Mouse (Mus musculus): ENCODE measurements around the gene Hephl1. TPM values are rescaled to one million over a fixed set of nuclear protein-coding genes. Genes with fewer than 3 reads are reported as not detected.

Gene Hephl1
- polyA plus RNA-seq, 1 experiment from 2014 or later, result not detected

- no peak overlapping the region for H3K27ac ChIP-seq
- H3K4me2 ChIP-seq (ENCODE audit: low read length), result no peak overlapping the region
- H3K9ac ChIP-seq (ENCODE audit: low read depth, low read length), result no peak overlapping the region
- 56% methylated on average over 5 of the region's 5 CpGs for WGBS
- peak; percentile 17; the same call in 1 of the 2 replicates for TF ChIP-seq CTCF (IDR thresholded peaks at IDR 0.05; ENCODE audit: low read depth)
- H3K4me1 ChIP-seq (replicated peaks; ENCODE audit: insufficient read depth, low read length), result no peaks in the 10 kb centered on the region
- DNase-seq (ENCODE audit: low spot score) (no peak), ATAC-seq (replicated peaks; ENCODE audit: low FRiP score, low read depth) (no peak)
- no peaks in the 10 kb centered on the region for H3K27me3 ChIP-seq (ENCODE audit: insufficient read depth, low read length)
- no peak overlapping the region for H3K4me3 ChIP-seq (replicated peaks; ENCODE audit: low read depth, low read length)
- no peaks in the 10 kb centered on the region for H3K9me3 ChIP-seq (replicated peaks; ENCODE audit: low read length)
- no peaks in the 10 kb centered on the region for H3K36me3 ChIP-seq (ENCODE audit: insufficient read depth, low read length)
These were observed 8.3 kb upstream of the Hephl1 start for GRCm38 (mm10) chr9:15120209-15120608.

- WGBS, result 37% methylated on average over 1 of the region's 1 CpGs
- Histone ChIP-seq H3K27ac (no peak overlapping the region), H3K4me2 (ENCODE audit: low read length) (no peak overlapping the region), H3K4me1 (replicated peaks; ENCODE audit: insufficient read depth, low read length) (no peaks in the 10 kb centered on the region), H3K36me3 (ENCODE audit: insufficient read depth, low read length) (no peaks in the 10 kb centered on the region), H3K9me3 (replicated peaks; ENCODE audit: low read length) (no peaks in the 10 kb centered on the region), H3K9ac (ENCODE audit: low read depth, low read length) (no peak overlapping the region), H3K4me3 (replicated peaks; ENCODE audit: low read depth, low read length) (no peak overlapping the region), H3K27me3 (ENCODE audit: insufficient read depth, low read length) (no peaks in the 10 kb centered on the region)
- ATAC-seq (replicated peaks; ENCODE audit: low FRiP score, low read depth) (no peak), DNase-seq (ENCODE audit: low spot score) (no peak)
- no peak for TF ChIP-seq CTCF (IDR thresholded peaks at IDR 0.05; ENCODE audit: low read depth)
These were observed 7.6 kb upstream of the Hephl1 start for GRCm38 (mm10) chr9:15119515-15119914.

- Histone ChIP-seq H3K9ac (ENCODE audit: low read depth, low read length) (no peak overlapping the region), H3K4me3 (replicated peaks; ENCODE audit: low read depth, low read length) (no peak overlapping the region), H3K27ac (no peak overlapping the region)
These were observed 4.3 kb upstream of the Hephl1 start for GRCm38 (mm10) chr9:15116165-15116564.

GRCm38 (mm10) chr9:15114102-15114501 is 2.2 kb upstream of the Hephl1 start:
- no peak for DNase-seq (ENCODE audit: low spot score)
- Histone ChIP-seq H3K4me3 (replicated peaks; ENCODE audit: low read depth, low read length) (no peak overlapping the region), H3K9ac (ENCODE audit: low read depth, low read length) (no peak overlapping the region), H3K27me3 (ENCODE audit: insufficient read depth, low read length) (no peaks in the 10 kb centered on the region), H3K27ac (no peak overlapping the region), H3K4me2 (ENCODE audit: low read length) (no peak overlapping the region), H3K9me3 (replicated peaks; ENCODE audit: low read length) (no peaks in the 10 kb centered on the region), H3K36me3 (ENCODE audit: insufficient read depth, low read length) (no peaks in the 10 kb centered on the region), H3K4me1 (replicated peaks; ENCODE audit: insufficient read depth, low read length) (no peaks in the 10 kb centered on the region)
- ATAC-seq (replicated peaks; ENCODE audit: low FRiP score, low read depth), result no peak
- TF ChIP-seq CTCF (IDR thresholded peaks at IDR 0.05; ENCODE audit: low read depth), result no peak
- WGBS, result 64% methylated on average over 6 of the region's 6 CpGs

More at GRCm38 (mm10) chr9:15116165-15116564, 4.3 kb upstream of the Hephl1 start:
- Histone ChIP-seq H3K27me3 (ENCODE audit: insufficient read depth, low read length) (no peaks in the 10 kb centered on the region), H3K9me3 (replicated peaks; ENCODE audit: low read length) (no peaks in the 10 kb centered on the region), H3K4me1 (replicated peaks; ENCODE audit: insufficient read depth, low read length) (no peaks in the 10 kb centered on the region), H3K36me3 (ENCODE audit: insufficient read depth, low read length) (no peaks in the 10 kb centered on the region), H3K4me2 (ENCODE audit: low read length) (no peak overlapping the region)
- ATAC-seq (replicated peaks; ENCODE audit: low FRiP score, low read depth), result no peak
- TF ChIP-seq CTCF (IDR thresholded peaks at IDR 0.05; ENCODE audit: low read depth), result no peak
- no peak for DNase-seq (ENCODE audit: low spot score)
- WGBS, result 83% methylated on average over 2 of the region's 2 CpGs

- H3K4me1 ChIP-seq (replicated peaks; ENCODE audit: insufficient read depth, low read length), result no peaks in the 10 kb centered on the region
- H3K36me3 ChIP-seq (ENCODE audit: insufficient read depth, low read length), result no peaks in the 10 kb centered on the region
- no peaks in the 10 kb centered on the region for H3K27me3 ChIP-seq (ENCODE audit: insufficient read depth, low read length)
- H3K9ac ChIP-seq (ENCODE audit: low read depth, low read length), result no peak overlapping the region
- TF ChIP-seq CTCF (IDR thresholded peaks at IDR 0.05; ENCODE audit: low read depth), result no peak
- WGBS, result 86% methylated on average over 9 of the region's 9 CpGs
- ATAC-seq (replicated peaks; ENCODE audit: low FRiP score, low read depth), result no peak
- no peak for DNase-seq (ENCODE audit: low spot score)
- no peak overlapping the region for H3K4me3 ChIP-seq (replicated peaks; ENCODE audit: low read depth, low read length)
- H3K9me3 ChIP-seq (replicated peaks; ENCODE audit: low read length), result no peaks in the 10 kb centered on the region
- H3K27ac ChIP-seq, result no peak overlapping the region
- no peak overlapping the region for H3K4me2 ChIP-seq (ENCODE audit: low read length)
These were observed 3.8 kb downstream of the Hephl1 start for GRCm38 (mm10) chr9:15108101-15108500.

- Histone ChIP-seq H3K27me3 (ENCODE audit: insufficient read depth, low read length) (no peaks in the 10 kb centered on the region), H3K9ac (ENCODE audit: low read depth, low read length) (no peak overlapping the region), H3K27ac (no peak overlapping the region), H3K9me3 (replicated peaks; ENCODE audit: low read length) (no peaks in the 10 kb centered on the region), H3K4me1 (replicated peaks; ENCODE audit: insufficient read depth, low read length) (no peaks in the 10 kb centered on the region), H3K4me2 (ENCODE audit: low read length) (no peak overlapping the region), H3K4me3 (replicated peaks; ENCODE audit: low read depth, low read length) (no peak overlapping the region), H3K36me3 (ENCODE audit: insufficient read depth, low read length) (no peaks in the 10 kb centered on the region)
- DNase-seq (ENCODE audit: low spot score) (peak; percentile 43), ATAC-seq (replicated peaks; ENCODE audit: low FRiP score, low read depth) (no peak)
- peak; percentile 43; the same call in 1 of the 2 replicates for TF ChIP-seq CTCF (IDR thresholded peaks at IDR 0.05; ENCODE audit: low read depth)
- whole genome bisulfite sequencing, result 34% methylated on average over 4 of the region's 4 CpGs
These were observed 6.8 kb downstream of the Hephl1 start for GRCm38 (mm10) chr9:15105136-15105535.

All from kidney, postnatal 0 days (tissue).